Mouse (Mus musculus) heart, adult 2 months (tissue): ENCODE measurements around the gene Uggt2. TPM values are rescaled to one million over a fixed set of nuclear protein-coding genes. Genes with fewer than 3 reads are reported as not detected.

Source experiments
- DNase-seq, 2 experiments: peaks; one replicate each; pipeline ENCODE4 v3.0.0; 2021
- H3K27ac ChIP-seq: fragments of 200-600 bp; 2 replicates; pipeline ENCODE4 v1.8.1; 2022
- H3K27me3 ChIP-seq: fragments of 200-500 bp; 2 replicates; pipeline ENCODE4 v1.6.1; 2012; ENCODE audit warnings: mild to moderate bottlenecking, low read length, inconsistent platforms, mixed read lengths; ENCODE audit not compliant: control insufficient read depth, insufficient read depth
- H3K36me3 ChIP-seq: fragments of 200-500 bp; 2 replicates; pipeline ENCODE4 v1.6.1; 2012; ENCODE audit warnings: low read length, inconsistent platforms; ENCODE audit not compliant: control insufficient read depth, insufficient read depth
- H3K4me1 ChIP-seq: fragments of 200-500 bp; 2 replicates; pipeline ENCODE4 v1.6.1; 2011; ENCODE audit warnings: low read length; ENCODE audit not compliant: control insufficient read depth, insufficient read depth
- H3K4me3 ChIP-seq: fragments of 200-600 bp; 2 replicates; pipeline ENCODE4 v1.8.1; 2022
- H3K79me2 ChIP-seq: fragments of 200-500 bp; replicated peaks from 2 replicates; pipeline ENCODE4 v1.6.1; 2012; ENCODE audit warnings: mild to moderate bottlenecking, inconsistent platforms, low read length, moderate library complexity, mixed read lengths; ENCODE audit not compliant: control insufficient read depth, insufficient read depth
- H3K9ac ChIP-seq: fragments of 200-500 bp; 2 replicates; pipeline ENCODE4 v1.6.1; 2012; ENCODE audit warnings: low read depth, mild to moderate bottlenecking, control low read depth, inconsistent platforms, low read length, mixed read lengths
- CTCF ChIP-seq: fragments of 200-600 bp; IDR thresholded peaks from 2 replicates; pipeline ENCODE4 v1.8.1; 2022; ENCODE audit warnings: antibody characterized with exemption, mild to moderate bottlenecking, moderate library complexity
- EP300 ChIP-seq: fragments of 200-500 bp; IDR thresholded peaks from 2 replicates; pipeline ENCODE4 v1.6.1; 2011; ENCODE audit warnings: low read depth, low read length, control low read depth; ENCODE audit not compliant: insufficient read depth
- POLR2A ChIP-seq: fragments of 200-500 bp; IDR thresholded peaks from 2 replicates; pipeline ENCODE4 v1.6.1; 2011; ENCODE audit warnings: mild to moderate bottlenecking, low read depth, low read length, control low read depth; ENCODE audit not compliant: insufficient read depth
- WGBS: fragments of 180-500 bp; shearing (Covaris S2); methylation state at CpG from one replicate; pipeline ENCODE4 v1.1.7; 2018; 5-methylcytosine and 5-hydroxymethylcytosine counted together
- intact Hi-C: fragments of 180-260 bp; cut with DNase I; formaldehyde crosslinking; loops from one replicate; pipeline ENCODE4 v1.15.1; 2025
- polyA plus RNA-seq: library from polyadenylated mRNA; depleted of rRNA; stranded (reverse); fragments of >200 nt; gene quantifications from 2 replicates; pipeline ENCODE4 v1.2.3, GENCODE M21; 2012
- total RNA-seq, 2 experiments: library from RNA; stranded (reverse); gene quantifications; 2 replicates each; pipeline ENCODE4 v1.2.3; 2021

Uggt2 gene
- total and polyA plus RNA-seq, 3 experiments = 4.1 to 5.7 (median 5.6) TPM

GRCm38 (mm10) chr14:119008031-119008590, 91.1 kb downstream of the Uggt2 start:
- Histone ChIP-seq H3K27me3 (no peaks in the 10 kb centered on the region), H3K4me3 (peak overlapping the region; percentile 60), H3K9ac (no peak overlapping the region), H3K79me2 (no peaks in the 10 kb centered on the region), H3K36me3 (no peaks in the 10 kb centered on the region), H3K4me1 (no peaks in the 10 kb centered on the region), H3K27ac (peak overlapping the region; percentile 78)
- no peak for TF ChIP-seq CTCF
- no peak for TF ChIP-seq EP300
- no peak for TF ChIP-seq POLR2A
- intact Hi-C loops = no loop called here
- WGBS = 53% methylated on average over 7 of the region's 7 CpGs
- DNase-seq = no peak

GRCm38 (mm10) chr14:119007103-119007951, 91.9 kb downstream of the Uggt2 start:
- no peaks in the 10 kb centered on the region for H3K27me3 ChIP-seq
- H3K36me3 ChIP-seq = no peaks in the 10 kb centered on the region
- peak overlapping the region; percentile 60 for H3K4me3 ChIP-seq
- TF ChIP-seq POLR2A (peak; percentile 93), CTCF (no peak), EP300 (peak; percentile 92)
- WGBS = under 1% methylated on average over 13 of the region's 13 CpGs
- DNase-seq = peak; percentile 96 to 98
- intact Hi-C loops = loop anchor here (1.0 kb wide), 1 partner anchor 69 kb away; no protein-coding TSS in a partner anchor
- H3K79me2 ChIP-seq = no peaks in the 10 kb centered on the region
- no peaks in the 10 kb centered on the region for H3K4me1 ChIP-seq
- H3K27ac ChIP-seq = peak overlapping the region; percentile 78
- peak overlapping the region; percentile 46 for H3K9ac ChIP-seq

DNA sequence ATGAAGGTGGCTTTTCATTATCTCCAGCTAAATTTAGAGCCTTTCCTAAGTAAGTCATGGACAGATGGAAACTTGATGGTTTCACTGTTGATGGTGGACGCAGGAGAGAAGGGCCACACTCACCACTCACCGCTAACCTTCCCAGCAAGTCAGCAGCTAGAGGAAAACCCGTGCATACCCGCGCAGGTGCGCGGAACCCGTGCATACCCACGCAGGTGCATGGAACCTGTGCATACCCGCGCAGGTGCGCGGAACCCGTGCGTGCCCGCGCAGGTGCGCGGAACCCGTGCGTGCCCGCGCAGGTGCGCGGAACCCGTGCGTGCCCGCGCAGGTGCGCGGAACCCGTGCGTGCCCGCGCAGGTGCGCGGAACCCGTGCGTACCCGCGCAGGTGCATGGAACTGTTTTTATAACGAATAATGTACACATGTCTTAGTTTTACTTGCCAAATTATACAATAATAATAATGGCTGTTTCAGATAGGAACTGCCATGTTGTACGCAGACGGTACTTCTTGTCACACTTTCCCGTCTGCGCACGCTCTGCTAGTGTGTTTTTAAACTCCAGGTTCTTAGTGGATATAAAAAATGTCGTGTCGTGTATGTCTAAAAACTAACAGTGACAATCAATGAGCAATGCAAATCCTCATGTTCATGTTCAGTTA, 92.7 kb downstream of the Uggt2 start:
- Histone ChIP-seq H3K27ac (peak overlapping the region; percentile 78), H3K79me2 (no peaks in the 10 kb centered on the region), H3K4me1 (no peaks in the 10 kb centered on the region), H3K4me3 (peak overlapping the region; percentile 60), H3K27me3 (no peaks in the 10 kb centered on the region), H3K9ac (peak overlapping the region; percentile 46), H3K36me3 (no peaks in the 10 kb centered on the region)
- TF ChIP-seq CTCF (no peak), POLR2A (no peak), EP300 (no peak)
- 2% methylated on average over 49 of the region's 49 CpGs for WGBS
- intact Hi-C loops = loop anchor here (1.0 kb wide), 1 partner anchor 68 kb away; no protein-coding TSS in a partner anchor
- DNase-seq = no peak

- no peak for DNase-seq
- no peak overlapping the region for H3K9ac ChIP-seq
- no peaks in the 10 kb centered on the region for H3K27me3 ChIP-seq
- H3K4me1 ChIP-seq = no peaks in the 10 kb centered on the region
- H3K4me3 ChIP-seq = no peak overlapping the region; the same call in 1 of the 2 replicates
- TF ChIP-seq POLR2A (no peak), EP300 (no peak), CTCF (no peak)
- no peak overlapping the region; the same call in 1 of the 2 replicates for H3K27ac ChIP-seq
- 14% methylated on average over 5 of the region's 5 CpGs for WGBS
- intact Hi-C loops = no loop called here
- H3K79me2 ChIP-seq = no peaks in the 10 kb centered on the region
- H3K36me3 ChIP-seq = no peaks in the 10 kb centered on the region
These were observed 93.4 kb downstream of the Uggt2 start for GRCm38 (mm10) chr14:119005834-119006233.

- no peak overlapping the region for H3K27ac ChIP-seq
- DNase-seq = no peak
- no peaks in the 10 kb centered on the region for H3K79me2 ChIP-seq
- no peaks in the 10 kb centered on the region for H3K36me3 ChIP-seq
- intact Hi-C loops = no loop called here
- no peak overlapping the region for H3K4me3 ChIP-seq
- no peak overlapping the region for H3K9ac ChIP-seq
- no peaks in the 10 kb centered on the region for H3K27me3 ChIP-seq
- TF ChIP-seq EP300 = no peak
- no peak for TF ChIP-seq POLR2A
- peak; percentile 58 for TF ChIP-seq CTCF
- H3K4me1 ChIP-seq = no peaks in the 10 kb centered on the region
These were observed 95.9 kb downstream of the Uggt2 start for GRCm38 (mm10) chr14:119003320-119003719.
